Mouse (Mus musculus) erythroblast, embryonic 14.5 days (primary cell): Measurements from ENCODE around the gene Cacna1c. TPM values are rescaled to one million over a fixed set of nuclear protein-coding genes. Genes with fewer than 3 reads are reported as not detected.

Experiments
- H3K27me3 ChIP-seq: 2 replicates; pipeline ENCODE4 v1.6.1; 2012; ENCODE audit warnings: inconsistent platforms; ENCODE audit not compliant: control insufficient read depth
- H3K36me3 ChIP-seq: 2 replicates; pipeline ENCODE4 v1.6.1; 2012; ENCODE audit warnings: mild to moderate bottlenecking, inconsistent platforms; ENCODE audit not compliant: control insufficient read depth
- H3K4me1 ChIP-seq: 2 replicates; pipeline ENCODE4 v1.6.1; 2012; ENCODE audit warnings: inconsistent platforms; ENCODE audit not compliant: control insufficient read depth
- H3K4me3 ChIP-seq: replicated peaks from 2 replicates; pipeline ENCODE3; 2012; ENCODE audit warnings: moderate library complexity, mild to moderate bottlenecking, inconsistent platforms
- H3K9me3 ChIP-seq: 2 replicates; pipeline ENCODE4 v1.6.1; 2012; ENCODE audit warnings: low read length, inconsistent platforms, mixed read lengths; ENCODE audit not compliant: control insufficient read depth
- GATA1 ChIP-seq: IDR thresholded peaks from 2 replicates; pipeline ENCODE4 v1.6.1; 2012; ENCODE audit warnings: low read length, inconsistent platforms, mixed read lengths
- TAL1 ChIP-seq: IDR thresholded peaks from 3 replicates; pipeline ENCODE4 v1.6.1; 2012; ENCODE audit warnings: low read length, inconsistent platforms, mixed read lengths
- polyA plus RNA-seq: library from polyadenylated mRNA; stranded (reverse); fragments of >175 nt; gene quantifications from 2 replicates; pipeline ENCODE4 v1.2.3, GENCODE M21; 2012

The Cacna1c gene
- polyA plus RNA-seq, 1 experiment: 0.14 TPM

- Histone ChIP-seq H3K27me3 (no peaks in the 10 kb centered on the region), H3K4me1 (no peaks in the 10 kb centered on the region), H3K4me3 (no peak overlapping the region), H3K9me3 (no peaks in the 10 kb centered on the region), H3K36me3 (no peaks in the 10 kb centered on the region)
- TF ChIP-seq GATA1 (no peak), TAL1 (no peak)
Observed at GRCm38 (mm10) chr6:119132863-119133262, 63.4 kb downstream of the Cacna1c start.

- no peaks in the 10 kb centered on the region for H3K9me3 ChIP-seq
- no peaks in the 10 kb centered on the region for H3K4me1 ChIP-seq
- H3K4me3 ChIP-seq: no peak overlapping the region
- TF ChIP-seq TAL1: no peak
- no peak for TF ChIP-seq GATA1
- H3K27me3 ChIP-seq: no peaks in the 10 kb centered on the region
- no peaks in the 10 kb centered on the region for H3K36me3 ChIP-seq
Observed at GRCm38 (mm10) chr6:119132111-119132735, 64.0 kb downstream of the Cacna1c start.

DNA sequence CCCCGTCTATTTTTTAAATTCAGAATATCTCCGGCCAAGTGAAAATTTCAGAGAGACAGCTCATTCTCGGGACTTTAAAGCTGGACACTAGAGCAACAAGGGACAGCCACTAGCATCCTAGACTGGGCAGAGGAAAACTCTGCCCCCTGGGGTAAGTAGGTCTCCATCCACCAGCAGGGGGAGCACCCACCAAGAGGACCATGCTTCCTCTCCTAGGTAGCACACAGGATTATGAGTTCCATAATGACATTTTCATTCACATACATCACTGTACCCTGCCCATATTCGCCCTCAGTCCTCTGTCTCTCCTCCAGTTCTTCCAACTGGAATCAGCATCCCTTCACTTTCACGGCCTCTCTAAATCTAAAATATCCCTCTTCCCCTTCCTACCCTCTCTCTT lies 66.6 kb downstream of the Cacna1c start:
- Histone ChIP-seq H3K4me1 (no peaks in the 10 kb centered on the region), H3K9me3 (no peaks in the 10 kb centered on the region), H3K4me3 (no peak overlapping the region), H3K36me3 (no peaks in the 10 kb centered on the region), H3K27me3 (no peaks in the 10 kb centered on the region)
- TF ChIP-seq GATA1 (no peak), TAL1 (no peak)

GRCm38 (mm10) chr6:119128521-119128920 lies 67.7 kb downstream of the Cacna1c start:
- Histone ChIP-seq H3K4me3 (no peak overlapping the region), H3K27me3 (no peaks in the 10 kb centered on the region), H3K9me3 (no peaks in the 10 kb centered on the region), H3K36me3 (no peaks in the 10 kb centered on the region), H3K4me1 (no peaks in the 10 kb centered on the region)
- TF ChIP-seq TAL1 (no peak), GATA1 (no peak)

- H3K36me3 ChIP-seq: no peaks in the 10 kb centered on the region
- no peaks in the 10 kb centered on the region for H3K27me3 ChIP-seq
- no peaks in the 10 kb centered on the region for H3K4me1 ChIP-seq
- H3K4me3 ChIP-seq: no peak overlapping the region
- no peaks in the 10 kb centered on the region for H3K9me3 ChIP-seq
- no peak for TF ChIP-seq TAL1
- no peak for TF ChIP-seq GATA1
Observed at GRCm38 (mm10) chr6:119128076-119128475, 68.1 kb downstream of the Cacna1c start.

DNA sequence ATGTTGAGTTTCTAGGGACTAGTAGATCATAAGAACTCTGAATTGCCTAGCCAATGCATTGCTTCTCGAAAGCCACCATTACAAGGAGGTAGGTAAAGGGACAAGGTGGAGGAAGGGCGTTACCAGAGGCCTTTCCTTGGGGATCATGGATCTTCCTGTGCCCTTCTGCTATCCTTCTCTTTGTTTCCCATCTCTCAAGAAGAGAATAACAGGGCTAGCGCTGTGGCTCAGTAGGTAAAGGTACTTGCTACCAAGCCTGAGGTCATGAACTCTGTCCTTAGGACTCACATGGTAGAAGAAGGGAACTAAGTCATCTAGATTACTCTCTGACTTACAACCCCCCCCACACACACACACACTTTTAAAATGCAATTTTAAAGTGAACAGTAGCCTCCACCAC lies 69.2 kb downstream of the Cacna1c start:
- no peaks in the 10 kb centered on the region for H3K27me3 ChIP-seq
- TF ChIP-seq GATA1 (no peak), TAL1 (no peak)
- no peaks in the 10 kb centered on the region for H3K9me3 ChIP-seq
- H3K4me1 ChIP-seq: no peaks in the 10 kb centered on the region
- H3K36me3 ChIP-seq: no peaks in the 10 kb centered on the region
- no peak overlapping the region for H3K4me3 ChIP-seq

DNA sequence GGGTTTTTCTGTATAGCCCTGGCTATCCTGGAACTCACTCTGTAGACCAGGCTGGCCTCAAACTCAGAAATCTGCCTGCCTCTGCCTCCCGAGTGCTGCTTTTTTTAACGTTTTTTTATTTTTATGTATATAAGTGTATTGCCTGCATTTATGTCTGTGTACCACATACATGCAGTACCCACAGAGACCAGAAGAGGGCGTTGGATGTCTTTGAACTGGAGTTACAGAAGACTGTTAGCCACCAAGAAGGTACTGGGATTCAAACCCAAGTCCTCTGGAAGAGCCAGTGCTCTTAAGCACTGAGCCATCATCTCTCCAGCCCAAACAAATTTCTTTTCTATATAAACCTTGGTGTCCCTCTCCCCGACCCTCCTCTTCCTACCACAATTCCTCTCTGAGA lies 77.8 kb downstream of the Cacna1c start:
- H3K4me1 ChIP-seq: no peaks in the 10 kb centered on the region
- H3K9me3 ChIP-seq: peaks cover 2% of the 10 kb centered on the region; the same call in 1 of the 2 replicates
- no peak overlapping the region for H3K4me3 ChIP-seq
- no peaks in the 10 kb centered on the region for H3K27me3 ChIP-seq
- TF ChIP-seq TAL1 (no peak), GATA1 (no peak)
- no peaks in the 10 kb centered on the region for H3K36me3 ChIP-seq

- Histone ChIP-seq H3K4me3 (no peak overlapping the region), H3K9me3 (peaks cover 2% of the 10 kb centered on the region; the same call in 1 of the 2 replicates), H3K36me3 (no peaks in the 10 kb centered on the region), H3K4me1 (no peaks in the 10 kb centered on the region), H3K27me3 (no peaks in the 10 kb centered on the region)
- no peak for TF ChIP-seq GATA1
- no peak for TF ChIP-seq TAL1
Observed at GRCm38 (mm10) chr6:119116290-119116689, 79.9 kb downstream of the Cacna1c start.

DNA sequence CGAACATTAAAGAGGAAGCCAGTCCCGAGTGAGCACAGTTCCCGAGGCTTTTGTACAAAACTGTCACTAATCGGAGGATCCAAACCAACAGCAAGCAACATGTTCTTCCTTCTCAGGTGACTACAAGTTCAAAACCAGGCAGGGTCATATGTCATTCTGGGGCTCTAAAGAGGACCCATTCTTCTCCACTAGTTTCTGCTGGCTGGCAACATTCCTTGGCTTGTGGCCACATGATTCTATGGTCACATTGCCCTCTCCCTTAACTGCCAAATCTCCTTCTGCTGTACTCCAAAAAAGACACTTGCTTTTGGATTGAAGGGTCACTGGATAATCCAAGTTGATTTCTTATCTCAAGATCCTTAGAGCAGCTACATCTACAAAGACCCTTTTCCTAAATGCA lies 82.9 kb downstream of the Cacna1c start:
- Histone ChIP-seq H3K4me1 (peaks cover 3% of the 10 kb centered on the region), H3K27me3 (peaks cover 24% of the 10 kb centered on the region), H3K9me3 (peaks cover 2% of the 10 kb centered on the region; the same call in 1 of the 2 replicates), H3K4me3 (no peak overlapping the region), H3K36me3 (no peaks in the 10 kb centered on the region)
- no peak for TF ChIP-seq GATA1
- TF ChIP-seq TAL1: no peak

DNA sequence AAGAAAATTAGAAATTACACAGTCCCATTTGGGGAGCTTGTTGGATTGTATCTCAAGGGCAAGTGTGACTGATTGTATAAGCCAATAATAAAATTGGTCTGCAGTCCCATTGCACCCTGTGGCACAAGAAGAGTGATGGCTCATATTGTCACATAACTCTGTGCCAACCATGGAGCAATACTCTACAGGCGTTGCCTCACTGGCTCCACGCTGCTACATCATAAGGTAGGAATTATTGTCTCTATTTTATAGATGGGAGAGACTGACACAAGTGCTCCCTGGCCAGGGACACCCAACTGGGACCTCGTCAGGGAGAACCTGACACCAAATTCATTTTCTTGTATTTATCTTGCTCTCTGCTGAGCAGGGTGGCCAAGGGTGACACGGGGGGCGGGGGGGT lies 85.8 kb downstream of the Cacna1c start:
- Histone ChIP-seq H3K9me3 (no peaks in the 10 kb centered on the region; the same call in 1 of the 2 replicates), H3K4me3 (no peak overlapping the region), H3K27me3 (peaks cover 54% of the 10 kb centered on the region), H3K4me1 (peaks cover 3% of the 10 kb centered on the region), H3K36me3 (no peaks in the 10 kb centered on the region)
- TF ChIP-seq TAL1: no peak
- no peak for TF ChIP-seq GATA1
